Mouse (Mus musculus): ENCODE measurements at regions not wholly inside any gene's neighbourhood (a gene's known extent, or its start where the extent isn't known, plus 50 kb on each side); places are given as distances from the start of the nearest gene placed in this dataset.
A peak's percentile ranks its signal among the peaks of the same experiment; 100 is the strongest.

- DNase-seq (ENCODE audit: low spot score) (no peak), ATAC-seq (no peak)
- H3K27ac ChIP-seq (ENCODE audit: low read depth, low read length): no peak overlapping the region
- no peaks in the 10 kb centered on the region for H3K36me3 ChIP-seq (ENCODE audit: control insufficient read depth, insufficient read depth, low read length)
- H3K9me3 ChIP-seq (replicated peaks; ENCODE audit: control insufficient read depth, low read length): no peaks in the 10 kb centered on the region
- H3K27me3 ChIP-seq (replicated peaks; ENCODE audit: control insufficient read depth, insufficient read depth, low read length): no peaks in the 10 kb centered on the region
- H3K9ac ChIP-seq (ENCODE audit: low read length): no peak overlapping the region
- no peak overlapping the region for H3K4me3 ChIP-seq (ENCODE audit: low read depth, low read length)
- H3K4me1 ChIP-seq (ENCODE audit: control insufficient read depth, insufficient read depth, low read length): no peaks in the 10 kb centered on the region
- WGBS: 80% methylated on average over 5 of the region's 5 CpGs
- no peak overlapping the region for H3K4me2 ChIP-seq (ENCODE audit: low read length)
Measured at GRCm38 (mm10) chr2:72541246-72541645, 65.3 kb downstream of the Cdca7 start.

DNA sequence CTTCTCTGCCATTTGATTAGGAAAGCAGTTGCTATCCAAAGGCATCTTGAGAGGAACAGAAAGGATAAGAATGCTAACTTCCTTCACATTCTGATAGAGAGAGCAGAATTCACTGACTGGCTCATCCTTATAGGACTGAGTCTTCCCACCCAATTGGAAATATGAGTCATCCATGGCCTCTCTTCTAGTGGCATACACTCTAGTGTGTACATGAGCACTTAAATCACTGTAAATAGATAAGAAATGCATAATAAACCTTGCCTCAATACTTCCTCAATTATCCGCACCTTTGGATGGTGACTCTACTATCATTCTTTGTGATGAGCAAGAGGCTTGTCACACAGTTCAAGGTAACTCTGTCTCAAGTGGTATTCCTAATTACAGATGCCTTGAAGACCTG lies 69.5 kb downstream of the Cdca7 start:
- no peak overlapping the region for H3K27ac ChIP-seq (ENCODE audit: low read depth, low read length)
- H3K4me3 ChIP-seq (ENCODE audit: low read depth, low read length): no peak overlapping the region
- H3K27me3 ChIP-seq (replicated peaks; ENCODE audit: control insufficient read depth, insufficient read depth, low read length): no peaks in the 10 kb centered on the region
- no peak overlapping the region for H3K4me2 ChIP-seq (ENCODE audit: low read length)
- no peak overlapping the region for H3K9ac ChIP-seq (ENCODE audit: low read length)
- WGBS: 98% methylated on average over 1 of the region's 1 CpGs
- DNase-seq (ENCODE audit: low spot score) (no peak), ATAC-seq (no peak)
- no peaks in the 10 kb centered on the region for H3K9me3 ChIP-seq (replicated peaks; ENCODE audit: control insufficient read depth, low read length)
- no peaks in the 10 kb centered on the region for H3K36me3 ChIP-seq (ENCODE audit: control insufficient read depth, insufficient read depth, low read length)
- H3K4me1 ChIP-seq (ENCODE audit: control insufficient read depth, insufficient read depth, low read length): no peaks in the 10 kb centered on the region

DNA sequence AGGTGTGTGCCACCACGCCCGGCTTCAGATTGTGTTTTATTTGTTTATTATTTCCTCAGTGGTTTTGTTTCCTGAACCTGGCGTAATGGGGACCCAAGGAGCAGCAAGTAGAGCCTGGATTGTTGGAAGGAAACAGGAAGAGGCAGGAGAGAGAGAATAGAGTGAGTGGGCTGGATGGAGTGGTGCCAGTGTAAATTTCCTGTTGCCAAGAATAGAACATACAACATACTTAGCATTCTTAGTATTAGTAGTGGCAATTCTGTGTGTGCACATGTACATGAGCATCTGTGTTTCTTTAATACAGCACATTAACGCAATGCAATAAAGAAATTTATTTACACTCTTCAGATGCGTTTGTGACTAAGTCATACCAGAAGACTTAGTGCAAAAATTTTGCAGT lies 70.5 kb downstream of the Cdca7 start:
- Histone ChIP-seq H3K4me2 (ENCODE audit: low read length) (no peak overlapping the region), H3K9me3 (replicated peaks; ENCODE audit: control insufficient read depth, low read length) (no peaks in the 10 kb centered on the region), H3K4me1 (ENCODE audit: control insufficient read depth, insufficient read depth, low read length) (no peaks in the 10 kb centered on the region), H3K36me3 (ENCODE audit: control insufficient read depth, insufficient read depth, low read length) (no peaks in the 10 kb centered on the region), H3K4me3 (ENCODE audit: low read depth, low read length) (no peak overlapping the region), H3K27me3 (replicated peaks; ENCODE audit: control insufficient read depth, insufficient read depth, low read length) (no peaks in the 10 kb centered on the region), H3K27ac (ENCODE audit: low read depth, low read length) (no peak overlapping the region), H3K9ac (ENCODE audit: low read length) (no peak overlapping the region)
- 90% methylated on average over 5 of the region's 5 CpGs for WGBS
- ATAC-seq (no peak), DNase-seq (ENCODE audit: low spot score) (no peak)

DNA sequence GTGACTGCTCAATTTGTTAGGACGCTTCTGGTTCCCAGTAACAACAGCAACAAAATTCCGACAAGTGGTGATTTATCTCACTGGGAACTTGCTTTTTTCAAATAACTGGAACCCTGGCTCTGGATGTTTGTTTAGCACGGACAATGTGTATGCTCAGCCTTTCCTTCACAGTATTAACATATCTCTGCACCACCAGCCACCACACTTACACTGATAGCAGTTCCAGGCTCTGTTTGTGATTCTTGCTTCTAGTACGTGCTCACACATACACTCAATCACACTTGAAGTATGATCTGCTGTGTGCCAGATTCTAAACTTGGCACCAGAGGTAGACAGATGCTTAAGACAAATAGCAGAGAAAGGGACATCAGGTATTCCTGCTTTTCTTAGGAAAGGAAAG lies 71.0 kb downstream of the Cdca7 start:
- no peak overlapping the region for H3K9ac ChIP-seq (ENCODE audit: low read length)
- ATAC-seq (no peak), DNase-seq (ENCODE audit: low spot score) (no peak)
- no peaks in the 10 kb centered on the region for H3K4me1 ChIP-seq (ENCODE audit: control insufficient read depth, insufficient read depth, low read length)
- H3K4me2 ChIP-seq (ENCODE audit: low read length): no peak overlapping the region
- no peak overlapping the region for H3K27ac ChIP-seq (ENCODE audit: low read depth, low read length)
- no peaks in the 10 kb centered on the region for H3K36me3 ChIP-seq (ENCODE audit: control insufficient read depth, insufficient read depth, low read length)
- H3K27me3 ChIP-seq (replicated peaks; ENCODE audit: control insufficient read depth, insufficient read depth, low read length): no peaks in the 10 kb centered on the region
- no peak overlapping the region for H3K4me3 ChIP-seq (ENCODE audit: low read depth, low read length)
- 84% methylated on average over 4 of the region's 4 CpGs for WGBS
- H3K9me3 ChIP-seq (replicated peaks; ENCODE audit: control insufficient read depth, low read length): no peaks in the 10 kb centered on the region

GRCm38 (mm10) chr2:72551268-72551667 lies 75.3 kb downstream of the Cdca7 start:
- Histone ChIP-seq H3K27ac (ENCODE audit: low read depth, low read length) (no peak overlapping the region), H3K4me3 (ENCODE audit: low read depth, low read length) (no peak overlapping the region), H3K36me3 (ENCODE audit: control insufficient read depth, insufficient read depth, low read length) (no peaks in the 10 kb centered on the region), H3K27me3 (replicated peaks; ENCODE audit: control insufficient read depth, insufficient read depth, low read length) (no peaks in the 10 kb centered on the region), H3K4me1 (ENCODE audit: control insufficient read depth, insufficient read depth, low read length) (peaks cover 11% of the 10 kb centered on the region), H3K4me2 (ENCODE audit: low read length) (no peak overlapping the region), H3K9ac (ENCODE audit: low read length) (no peak overlapping the region), H3K9me3 (replicated peaks; ENCODE audit: control insufficient read depth, low read length) (0 out of 2 replicates have a peak, but pooled peaks cover 3% of the 10 kb centered on the region)
- 95% methylated on average over 4 of the region's 4 CpGs for WGBS
- no peak for DNase-seq (ENCODE audit: low spot score)
- no peak for ATAC-seq

GRCm38 (mm10) chr2:72554603-72555002 lies 78.6 kb downstream of the Cdca7 start:
- Histone ChIP-seq H3K9ac (ENCODE audit: low read length) (no peak overlapping the region), H3K9me3 (replicated peaks; ENCODE audit: control insufficient read depth, low read length) (0 out of 2 replicates have a peak, but pooled peaks cover 3% of the 10 kb centered on the region), H3K27me3 (replicated peaks; ENCODE audit: control insufficient read depth, insufficient read depth, low read length) (no peaks in the 10 kb centered on the region), H3K4me3 (ENCODE audit: low read depth, low read length) (no peak overlapping the region), H3K36me3 (ENCODE audit: control insufficient read depth, insufficient read depth, low read length) (no peaks in the 10 kb centered on the region), H3K27ac (ENCODE audit: low read depth, low read length) (no peak overlapping the region), H3K4me1 (ENCODE audit: control insufficient read depth, insufficient read depth, low read length) (peaks cover 18% of the 10 kb centered on the region), H3K4me2 (ENCODE audit: low read length) (no peak overlapping the region)
- no peak for DNase-seq (ENCODE audit: low spot score)
- 70% methylated on average over 5 of the region's 5 CpGs for WGBS
- no peak for ATAC-seq

DNA sequence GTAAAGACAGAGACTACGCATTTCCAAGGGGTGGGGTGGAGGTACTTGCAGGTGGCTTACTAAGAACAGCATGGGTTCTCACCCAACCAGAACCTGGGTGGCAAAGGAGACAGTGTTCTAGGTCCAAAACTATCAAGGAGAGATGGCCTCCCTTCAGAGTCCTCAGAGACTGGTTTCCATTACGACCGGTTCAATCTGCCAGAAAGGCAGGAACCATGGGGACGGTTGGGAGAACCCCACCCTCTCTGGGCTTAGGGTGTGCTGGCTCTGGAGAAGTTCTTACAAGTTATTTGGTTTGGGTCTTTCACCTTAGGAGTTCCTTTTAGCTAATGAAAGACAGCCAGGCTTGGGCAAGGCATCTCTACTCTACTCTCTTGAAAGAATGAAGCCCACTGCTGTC lies 79.2 kb downstream of the Cdca7 start:
- Histone ChIP-seq H3K27ac (ENCODE audit: low read depth, low read length) (no peak overlapping the region), H3K9ac (ENCODE audit: low read length) (no peak overlapping the region), H3K4me1 (ENCODE audit: control insufficient read depth, insufficient read depth, low read length) (peaks cover 21% of the 10 kb centered on the region)

DNA sequence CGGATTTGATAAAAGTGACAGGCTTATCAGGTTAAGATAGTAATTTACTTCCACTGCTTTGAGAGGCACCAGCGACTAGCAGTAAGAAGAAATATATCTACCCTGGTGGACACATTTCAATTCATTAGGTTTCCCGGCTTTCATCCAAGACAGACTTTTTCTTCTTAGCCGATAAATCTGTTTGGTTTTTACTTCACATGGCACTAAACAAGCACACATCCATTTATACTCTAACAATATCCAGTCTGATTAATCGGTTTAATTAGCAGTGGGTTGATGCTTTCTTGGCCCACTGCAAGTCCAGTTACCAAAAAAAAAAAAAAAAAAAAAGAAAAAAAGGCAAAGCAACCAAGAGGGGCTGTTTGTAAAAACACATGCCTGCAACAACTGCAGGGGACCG lies 79.6 kb downstream of the Cdca7 start:
- Histone ChIP-seq H3K27ac (ENCODE audit: low read depth, low read length) (no peak overlapping the region), H3K4me2 (ENCODE audit: low read length) (no peak overlapping the region), H3K36me3 (ENCODE audit: control insufficient read depth, insufficient read depth, low read length) (no peaks in the 10 kb centered on the region), H3K9me3 (replicated peaks; ENCODE audit: control insufficient read depth, low read length) (0 out of 2 replicates have a peak, but pooled peaks cover 3% of the 10 kb centered on the region), H3K4me3 (ENCODE audit: low read depth, low read length) (no peak overlapping the region), H3K9ac (ENCODE audit: low read length) (no peak overlapping the region), H3K27me3 (replicated peaks; ENCODE audit: control insufficient read depth, insufficient read depth, low read length) (no peaks in the 10 kb centered on the region), H3K4me1 (ENCODE audit: control insufficient read depth, insufficient read depth, low read length) (peaks cover 21% of the 10 kb centered on the region)
- WGBS: 8% methylated on average over 6 of the region's 6 CpGs
- DNase-seq (ENCODE audit: low spot score) (peak; percentile 74), ATAC-seq (0 out of 2 replicates have a peak, but pooled peaks have one; percentile 29)

More for the DNA sequence above, 79.2 kb downstream of the Cdca7 start:
- 79% methylated on average over 4 of the region's 4 CpGs for WGBS
- Histone ChIP-seq H3K27me3 (replicated peaks; ENCODE audit: control insufficient read depth, insufficient read depth, low read length) (no peaks in the 10 kb centered on the region), H3K4me3 (ENCODE audit: low read depth, low read length) (no peak overlapping the region), H3K4me2 (ENCODE audit: low read length) (no peak overlapping the region), H3K9me3 (replicated peaks; ENCODE audit: control insufficient read depth, low read length) (0 out of 2 replicates have a peak, but pooled peaks cover 3% of the 10 kb centered on the region), H3K36me3 (ENCODE audit: control insufficient read depth, insufficient read depth, low read length) (no peaks in the 10 kb centered on the region)
- DNase-seq (ENCODE audit: low spot score) (no peak), ATAC-seq (0 out of 2 replicates have a peak, but pooled peaks have one; percentile 32)

DNA sequence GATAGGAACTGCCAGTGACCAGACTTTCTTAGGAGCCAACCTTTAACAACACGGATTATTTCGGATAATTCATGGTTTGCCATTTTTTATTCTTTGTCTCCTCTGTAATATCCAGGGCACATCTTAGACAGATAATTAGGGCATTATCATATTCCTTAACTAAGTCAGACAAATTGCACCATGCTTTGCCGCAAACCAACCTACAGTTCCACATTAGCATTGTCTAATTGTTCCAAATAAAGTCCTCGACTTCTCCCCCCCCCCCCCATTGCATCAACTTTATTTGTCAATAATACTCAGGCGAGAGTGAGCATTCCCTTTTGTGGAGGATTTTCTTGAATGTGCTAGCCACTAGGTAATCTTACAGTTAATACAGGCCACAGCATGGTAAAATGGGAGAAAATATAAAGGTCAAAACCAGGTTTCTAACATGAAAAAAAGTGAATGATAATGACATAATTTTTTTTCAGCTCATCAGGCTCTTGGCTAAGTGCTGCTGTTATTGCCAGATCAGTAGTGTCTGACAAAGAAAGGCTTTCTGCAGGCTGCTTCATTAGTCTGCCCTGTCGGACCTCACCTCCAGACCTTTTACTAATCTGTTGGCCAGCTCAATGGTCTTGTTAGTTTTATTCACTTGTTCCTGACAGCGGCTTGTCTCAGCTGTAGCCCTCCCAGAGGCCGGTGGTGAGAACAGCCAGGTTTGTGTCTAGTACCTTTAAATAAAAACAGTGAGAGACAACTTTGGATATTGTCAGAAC lies 80.3 kb downstream of the Cdca7 start:
- DNase-seq (ENCODE audit: low spot score): peak; percentile 56

More for the DNA sequence above, 80.3 kb downstream of the Cdca7 start:
- H3K9me3 ChIP-seq (replicated peaks; ENCODE audit: control insufficient read depth, low read length): 0 out of 2 replicates have a peak, but pooled peaks cover 3% of the 10 kb centered on the region
- H3K9ac ChIP-seq (ENCODE audit: low read length): 0 out of 2 replicates have a peak overlapping the region, but pooled peaks have one; percentile 6
- H3K4me2 ChIP-seq (ENCODE audit: low read length): no peak overlapping the region
- ATAC-seq: no peak; the same call in 1 of the 2 replicates
- no peak overlapping the region for H3K4me3 ChIP-seq (ENCODE audit: low read depth, low read length)
- 6% methylated on average over 8 of the region's 8 CpGs for WGBS
- no peaks in the 10 kb centered on the region for H3K27me3 ChIP-seq (replicated peaks; ENCODE audit: control insufficient read depth, insufficient read depth, low read length)
- no peaks in the 10 kb centered on the region for H3K36me3 ChIP-seq (ENCODE audit: control insufficient read depth, insufficient read depth, low read length)
- H3K4me1 ChIP-seq (ENCODE audit: control insufficient read depth, insufficient read depth, low read length): peaks cover 25% of the 10 kb centered on the region
- no peak overlapping the region; the same call in 1 of the 2 replicates for H3K27ac ChIP-seq (ENCODE audit: low read depth, low read length)
